Mouse (Mus musculus) brain, embryonic 14.5 days (tissue): ENCODE data around the gene B3gntl1. TPM values are rescaled to one million over a fixed set of nuclear protein-coding genes. Genes with fewer than 3 reads are reported as not detected.

Experiments used
- DNase-seq: peaks from one replicate; pipeline ENCODE4 v3.0.0-alpha.2; 2011; ENCODE audit warnings: low read depth
- CTCF ChIP-seq: fragments of 200-500 bp; IDR thresholded peaks from 2 replicates; pipeline ENCODE4 v1.5.1; 2012; ENCODE audit warnings: inconsistent platforms, mild to moderate bottlenecking, moderate library complexity, borderline replicate concordance; ENCODE audit not compliant: insufficient read depth, insufficient read length; ENCODE audit errors: extremely low read depth
- POLR2A ChIP-seq: fragments of 200-500 bp; IDR thresholded peaks from 2 replicates; pipeline ENCODE4 v1.6.1; 2012; ENCODE audit warnings: mild to moderate bottlenecking, inconsistent platforms, borderline replicate concordance; ENCODE audit not compliant: poor library complexity, insufficient read depth, insufficient read length, severe bottlenecking; ENCODE audit errors: extremely low read depth
- polyA plus RNA-seq: library from polyadenylated mRNA; depleted of rRNA; stranded (reverse); fragments of >200 nt; gene quantifications from 2 replicates; pipeline ENCODE4 v1.2.3, GENCODE M21; 2012; rRNA removed

Gene B3gntl1
- polyA plus RNA-seq, 1 experiment: 8.5 TPM

DNA sequence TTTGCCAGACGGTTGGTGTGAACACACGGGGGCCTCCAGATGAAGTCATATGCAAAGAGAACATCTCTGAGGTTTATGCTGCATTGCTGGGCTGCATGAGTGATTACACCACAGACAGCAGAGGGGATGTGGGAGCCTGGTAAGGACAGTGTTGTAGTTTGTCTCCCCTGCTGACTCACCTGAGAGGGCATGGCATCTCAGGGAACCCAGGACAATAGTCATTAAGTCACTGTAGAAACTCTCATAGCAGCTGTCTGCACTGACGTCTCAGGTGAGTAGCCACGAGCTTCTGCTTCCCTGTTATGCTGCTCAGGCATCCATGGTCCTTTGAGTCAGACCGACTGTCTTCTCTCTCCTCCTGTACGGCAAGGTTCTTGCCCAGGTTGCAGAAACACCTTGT, 75.7 kb downstream of the B3gntl1 start:
- DNase-seq: no peak
- no peak for TF ChIP-seq POLR2A
- TF ChIP-seq CTCF: no peak

DNA sequence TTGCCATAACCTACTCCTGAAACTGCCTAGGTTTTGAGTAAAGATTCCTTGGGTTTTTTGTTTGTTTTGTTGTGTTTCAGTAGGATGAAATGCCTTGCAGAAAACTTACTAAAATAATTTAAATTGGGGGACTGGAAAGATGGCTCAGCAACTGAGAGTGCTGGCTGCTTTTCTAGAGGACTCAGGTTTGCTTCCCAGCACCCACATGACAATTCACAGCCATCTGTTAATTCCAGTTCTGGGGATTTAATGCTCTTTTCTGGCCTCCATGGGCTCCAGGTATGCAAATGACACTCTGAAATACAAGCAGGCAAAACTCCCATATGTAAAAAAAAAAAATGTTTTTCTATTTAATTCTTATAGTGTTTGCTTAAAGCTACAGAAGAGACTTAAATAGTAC, 91.1 kb downstream of the B3gntl1 start:
- TF ChIP-seq CTCF: no peak
- TF ChIP-seq POLR2A: no peak
- no peak for DNase-seq

Other genes starting within 250 kb of the B3gntl1 start
- 4.1 TPM in 2 replicates for gene Fn3k, start 238.2 kb downstream of the B3gntl1 start, polyA plus RNA-seq
- gene Tbcd, start 221.2 kb downstream of the B3gntl1 start, polyA plus RNA-seq: 80.9 and 84.6 TPM in 2 replicates
- gene Zfp750, start 153.8 kb downstream of the B3gntl1 start, polyA plus RNA-seq: 0.45 and 0.62 TPM in 2 replicates
- 7.5 and 11.9 TPM in 2 replicates for gene Metrnl, start 28.4 kb upstream of the B3gntl1 start, polyA plus RNA-seq
- gene Ptchd3, start 157.1 kb upstream of the B3gntl1 start, polyA plus RNA-seq: 0.03 TPM in 1 of 2 replicates, not detected in the other